Mouse (Mus musculus): ENCODE results near the gene Gm21312. TPM values are rescaled to one million over a fixed set of nuclear protein-coding genes. Genes with fewer than 3 reads are reported as not detected.

Gm21312 gene
- polyA plus RNA-seq, 1 experiment: not detected

DNA sequence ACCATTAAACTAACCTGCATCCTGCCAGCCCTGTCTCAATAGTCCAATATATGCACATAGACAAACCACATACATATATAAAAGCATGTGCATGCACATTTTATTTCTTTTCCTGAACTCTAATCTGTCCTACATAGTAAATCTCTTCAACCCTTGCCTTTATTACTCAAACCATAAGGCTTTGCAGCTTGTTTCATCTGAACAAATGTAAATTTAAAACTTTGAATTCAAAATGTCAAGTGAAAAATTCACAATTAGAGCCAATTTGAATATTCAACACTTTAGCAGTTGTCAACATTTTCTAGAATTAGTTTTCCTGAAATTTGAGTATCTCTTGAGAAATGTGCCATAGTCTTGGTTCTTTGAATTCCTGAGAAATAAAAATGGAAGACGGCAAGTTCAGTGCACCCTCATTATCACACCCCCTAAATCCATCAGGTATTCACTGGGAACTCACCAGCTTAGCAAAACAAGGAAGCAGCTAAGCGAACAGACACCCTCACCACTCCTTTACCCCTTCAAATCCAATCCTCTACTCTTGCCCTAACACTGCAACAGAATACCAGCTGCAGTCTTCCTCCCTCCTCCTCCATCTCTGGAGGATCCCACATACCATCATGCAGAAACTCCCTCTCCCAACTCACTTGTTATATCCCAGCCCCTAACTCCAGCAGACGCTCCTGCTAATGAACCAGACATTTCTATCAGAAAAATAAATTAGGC is 33.6 kb downstream of the Gm21312 start:
- no peak overlapping the region for H3K27ac ChIP-seq (ENCODE audit: insufficient read depth, low read depth, low read length)
- H3K4me3 ChIP-seq (ENCODE audit: low read depth, low read length): no peak overlapping the region
- no peak for TF ChIP-seq CTCF (IDR thresholded peaks at IDR 0.05; ENCODE audit: extremely low read depth, insufficient read length, insufficient replicate concordance, low read depth, low read length)
- TF ChIP-seq POLR2A (IDR thresholded peaks at IDR 0.05; ENCODE audit: low read depth, low read length): no peak
- H3K4me1 ChIP-seq (ENCODE audit: control insufficient read depth, insufficient read depth, insufficient read length, low read length): no peaks in the 10 kb centered on the region
- H3K27me3 ChIP-seq (ENCODE audit: control insufficient read depth, insufficient read depth, low read length): no peaks in the 10 kb centered on the region
- 78% methylated on average over 3 of the region's 3 CpGs for WGBS
- no peaks in the 10 kb centered on the region for H3K36me3 ChIP-seq (ENCODE audit: control insufficient read depth, insufficient read depth, low read length)

DNA sequence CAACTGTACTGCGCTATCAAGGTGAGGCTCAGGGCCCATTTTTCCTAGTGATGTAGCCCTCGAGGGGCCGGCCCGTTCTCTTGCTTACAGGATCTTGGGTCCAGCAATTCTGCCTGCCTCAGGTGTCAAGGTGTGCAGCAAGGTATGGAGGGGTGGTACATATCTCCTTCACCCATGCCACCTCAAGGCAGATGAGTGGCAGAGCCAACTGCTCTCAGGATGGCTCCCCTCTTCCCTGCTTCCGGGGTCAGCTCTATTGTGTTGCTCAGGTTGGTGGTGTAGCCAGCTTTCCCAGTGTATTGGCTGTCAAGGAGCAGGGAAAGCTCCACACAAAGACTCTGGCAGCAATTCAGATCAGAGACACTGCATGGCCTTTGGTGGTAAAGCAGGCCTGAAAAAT is 37.7 kb downstream of the Gm21312 start:
- 88% methylated on average over 5 of the region's 5 CpGs for WGBS
- no peaks in the 10 kb centered on the region for H3K4me1 ChIP-seq (ENCODE audit: control insufficient read depth, insufficient read depth, insufficient read length, low read length)
- no peak overlapping the region for H3K4me3 ChIP-seq (ENCODE audit: low read depth, low read length)
- TF ChIP-seq CTCF (IDR thresholded peaks at IDR 0.05; ENCODE audit: extremely low read depth, insufficient read length, insufficient replicate concordance, low read depth, low read length): no peak
- no peak for TF ChIP-seq POLR2A (IDR thresholded peaks at IDR 0.05; ENCODE audit: low read depth, low read length)
- H3K27me3 ChIP-seq (ENCODE audit: control insufficient read depth, insufficient read depth, low read length): no peaks in the 10 kb centered on the region
- H3K36me3 ChIP-seq (ENCODE audit: control insufficient read depth, insufficient read depth, low read length): no peaks in the 10 kb centered on the region
- no peak overlapping the region for H3K27ac ChIP-seq (ENCODE audit: insufficient read depth, low read depth, low read length)

DNA sequence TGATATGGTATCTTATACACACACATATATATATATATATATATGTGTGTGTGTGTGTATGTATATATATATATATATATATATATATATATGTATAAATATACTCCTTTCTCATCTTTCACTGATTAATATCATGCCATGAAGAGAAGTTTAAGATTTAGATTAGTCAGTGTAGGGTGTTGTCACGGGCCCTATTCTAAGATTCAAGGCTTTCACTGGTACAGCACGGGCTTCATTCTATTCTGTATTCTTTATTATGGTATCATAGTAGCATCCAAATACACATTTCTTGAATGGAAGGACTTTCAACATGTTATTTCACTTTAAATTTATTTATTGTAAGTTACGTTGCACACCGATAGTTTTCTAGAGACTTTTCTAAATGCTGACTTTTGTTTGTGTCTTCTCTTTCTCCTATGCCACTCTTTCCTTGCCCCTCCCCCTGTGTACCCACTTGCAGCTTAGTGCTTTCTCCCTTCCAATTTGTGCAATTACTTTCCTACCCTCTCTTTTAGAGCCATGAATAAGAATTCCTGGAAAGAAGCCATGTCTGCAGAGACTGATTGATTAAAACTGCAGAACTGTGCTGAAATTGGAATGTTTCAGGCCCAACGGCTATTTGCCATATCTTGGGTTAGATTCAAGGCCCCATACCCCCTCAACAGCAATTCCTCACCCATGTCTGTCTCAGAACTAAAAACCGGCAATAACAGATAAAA is 43.6 kb downstream of the Gm21312 start:
- no peaks in the 10 kb centered on the region for H3K4me1 ChIP-seq (ENCODE audit: control insufficient read depth, insufficient read depth, insufficient read length, low read length)
- WGBS: 77% methylated on average over 6 of the region's 6 CpGs
- H3K4me3 ChIP-seq (ENCODE audit: low read depth, low read length): no peak overlapping the region
- no peaks in the 10 kb centered on the region for H3K27me3 ChIP-seq (ENCODE audit: control insufficient read depth, insufficient read depth, low read length)
- H3K27ac ChIP-seq (ENCODE audit: insufficient read depth, low read depth, low read length): no peak overlapping the region
- no peaks in the 10 kb centered on the region for H3K36me3 ChIP-seq (ENCODE audit: control insufficient read depth, insufficient read depth, low read length)
- TF ChIP-seq CTCF (IDR thresholded peaks at IDR 0.05; ENCODE audit: extremely low read depth, insufficient read length, insufficient replicate concordance, low read depth, low read length) (no peak), POLR2A (IDR thresholded peaks at IDR 0.05; ENCODE audit: low read depth, low read length) (no peak)

Other genes starting within 250 kb of the Gm21312 start
- not detected in 2 replicates for gene Gm21293, start 34.0 kb upstream of the Gm21312 start, polyA plus RNA-seq (2012; rRNA removed)
- not detected in 2 replicates for gene Gm6763, start 25.5 kb upstream of the Gm21312 start, polyA plus RNA-seq (2012; rRNA removed)
- gene Gm8764, start 17.0 kb upstream of the Gm21312 start, polyA plus RNA-seq (2012; rRNA removed): not detected in 2 replicates
- gene Gm21304, start 8.5 kb upstream of the Gm21312 start, polyA plus RNA-seq (2012; rRNA removed): not detected in 2 replicates
- not detected in 2 replicates for gene Gm20765, start 8.5 kb downstream of the Gm21312 start, polyA plus RNA-seq (2012; rRNA removed)
- not detected in 2 replicates for gene Gm4340, start 17.0 kb downstream of the Gm21312 start, polyA plus RNA-seq (2012; rRNA removed)

Data from small intestine, adult 2 months (tissue).